Mouse (Mus musculus) limb, embryonic 13.5 days (tissue): ENCODE measurements around the gene Znrd1. TPM values are rescaled to one million over a fixed set of nuclear protein-coding genes. Genes with fewer than 3 reads are reported as not detected.
"Not testable (repeated sequence)": the region's sequence is repeated elsewhere in the genome, so short reads cannot be mapped to it uniquely, and the experiment has no call there.

Experiments
- ATAC-seq: fragments of 200-750 bp; cut with Nextera tagmentation; 2 replicates; pipeline ENCODE4 v1.8.0; 2017; ENCODE audit warnings: low read depth, moderate number of reproducible peaks, moderate TSS enrichment; ENCODE audit not compliant: low FRiP score
- H3K27ac ChIP-seq: fragments of 300-500 bp; sonication (generic); 2 replicates; pipeline ENCODE4 v1.5.1; 2015; ENCODE audit warnings: inconsistent platforms, mild to moderate bottlenecking, moderate library complexity
- H3K27me3 ChIP-seq: fragments of 300-500 bp; sonication (generic); 2 replicates; pipeline ENCODE4 v1.6.1; 2015; ENCODE audit warnings: mild to moderate bottlenecking, inconsistent platforms
- H3K36me3 ChIP-seq: fragments of 300-500 bp; sonication (generic); 2 replicates; pipeline ENCODE4 v1.6.1; 2015; ENCODE audit warnings: inconsistent platforms, mild to moderate bottlenecking, moderate library complexity
- H3K4me1 ChIP-seq: fragments of 300-500 bp; sonication (generic); 2 replicates; pipeline ENCODE4 v1.6.1; 2015; ENCODE audit warnings: inconsistent platforms
- H3K4me2 ChIP-seq: fragments of 300-500 bp; sonication (generic); replicated peaks from 2 replicates; pipeline ENCODE4 v1.6.1; 2015; ENCODE audit warnings: inconsistent platforms, mild to moderate bottlenecking, moderate library complexity
- H3K4me3 ChIP-seq: fragments of 300-500 bp; sonication (generic); 2 replicates; pipeline ENCODE4 v1.5.1; 2015; ENCODE audit warnings: moderate library complexity, mild to moderate bottlenecking, inconsistent platforms
- H3K9ac ChIP-seq: fragments of 300-500 bp; sonication (generic); 2 replicates; pipeline ENCODE4 v1.6.1; 2015; ENCODE audit warnings: mild to moderate bottlenecking, inconsistent platforms
- H3K9me3 ChIP-seq: fragments of 300-500 bp; sonication (generic); 2 replicates; pipeline ENCODE4 v1.6.1; 2016; ENCODE audit warnings: inconsistent platforms
- WGBS: fragments of 180-500 bp; shearing (Covaris S2); methylation state at CpG from one replicate; pipeline ENCODE4 v1.1.7; 2015; 5-methylcytosine and 5-hydroxymethylcytosine counted together
- polyA plus RNA-seq: library from polyadenylated mRNA; unstranded; fragments of >200 nt; fragmentation: Nextera tagmentation; extraction: Ambion mirVana; gene quantifications from 2 replicates; pipeline ENCODE4 v1.2.1, GENCODE M21; 2015

Gene Znrd1
- 111 and 117 TPM in 2 replicates for polyA plus RNA-seq

- H3K4me3 ChIP-seq, result peak within 1 kb of the TSS; percentile 76
- under 1% methylated on average over 46 of the region's 46 CpGs for WGBS
- peak within 1 kb of the TSS; percentile 83 for H3K9ac ChIP-seq
- no peaks in the 10 kb centered on the region for H3K9me3 ChIP-seq
- H3K27ac ChIP-seq, result peak within 1 kb of the TSS; percentile 80; the same call in 1 of the 2 replicates
- ATAC-seq, result peak; percentile 99
- peaks cover 15% of the 10 kb centered on the region for H3K4me1 ChIP-seq
- H3K4me2 ChIP-seq, result peak within 1 kb of the TSS; percentile 83
- H3K36me3 ChIP-seq, result peaks cover 26% of the 10 kb centered on the region
- H3K27me3 ChIP-seq, result no peaks in the 10 kb centered on the region
Observed at GRCm38 (mm10) chr17:36957999-36958743, at the start of gene Znrd1, which contains the start of gene Znrd1as. TSS of gene Znrd1 (minus strand) at chr17:36958559. TSS of gene Znrd1as (plus strand) at chr17:36958592.

DNA sequence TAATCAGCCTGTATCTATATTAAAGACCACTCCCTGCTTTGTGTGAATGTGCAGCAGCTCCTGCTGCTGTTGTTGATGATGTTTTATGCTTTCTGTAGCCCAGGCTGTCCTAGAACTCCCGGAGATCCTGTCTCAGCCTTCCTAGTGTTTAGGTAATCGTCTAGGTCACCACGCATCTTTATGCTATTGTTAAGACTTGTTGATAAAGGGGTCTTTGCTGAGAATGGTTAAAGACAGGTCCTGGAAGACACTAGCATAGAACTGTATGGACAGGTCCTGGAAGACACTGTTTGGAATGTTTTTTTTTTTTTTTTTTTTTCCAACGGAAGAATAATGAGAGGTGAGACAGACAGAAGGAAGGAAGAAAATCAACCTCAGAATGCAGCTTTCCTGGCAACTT, 45.0 kb upstream of the Znrd1 start:
- Histone ChIP-seq H3K36me3 (peaks cover 33% of the 10 kb centered on the region), H3K9ac (peak overlapping the region; percentile 95), H3K27me3 (no peaks in the 10 kb centered on the region), H3K4me2 (peak overlapping the region; percentile 78), H3K4me1 (peaks cover 14% of the 10 kb centered on the region), H3K27ac (peak overlapping the region; percentile 94; the same call in 1 of the 2 replicates), H3K4me3 (peak overlapping the region; percentile 81), H3K9me3 (no peaks in the 10 kb centered on the region)
- ATAC-seq, result no peak
- 47% methylated on average over 4 of the region's 4 CpGs for WGBS

- Histone ChIP-seq H3K9me3 (no peaks in the 10 kb centered on the region), H3K4me2 (peak overlapping the region; percentile 78), H3K4me1 (peaks cover 14% of the 10 kb centered on the region), H3K27me3 (no peaks in the 10 kb centered on the region), H3K4me3 (peak overlapping the region; percentile 81), H3K27ac (peak overlapping the region; percentile 94), H3K36me3 (peaks cover 26% of the 10 kb centered on the region), H3K9ac (peak overlapping the region; percentile 95)
- ATAC-seq, result peak; percentile 92
- under 1% methylated on average over 49 of the region's 49 CpGs for WGBS
Observed at GRCm38 (mm10) chr17:37002364-37003330, 44.3 kb upstream of the Znrd1 start.

GRCm38 (mm10) chr17:37000863-37001262, 42.5 kb upstream of the Znrd1 start, which contains the start of gene Zfp57:
TSS of gene Zfp57 (plus strand) at chr17:37001163.
- peak within 1 kb of the TSS; percentile 81 for H3K4me3 ChIP-seq
- H3K9me3 ChIP-seq, result no peaks in the 10 kb centered on the region
- no peak within 1 kb of the TSS for H3K9ac ChIP-seq
- H3K27ac ChIP-seq, result no peak within 1 kb of the TSS; the same call in 1 of the 2 replicates
- WGBS, result 91% methylated on average over 7 of the region's 7 CpGs
- peaks cover 14% of the 10 kb centered on the region for H3K4me1 ChIP-seq
- peaks cover 9% of the 10 kb centered on the region for H3K36me3 ChIP-seq
- no peak for ATAC-seq
- H3K27me3 ChIP-seq, result no peaks in the 10 kb centered on the region
- peak within 1 kb of the TSS; percentile 78 for H3K4me2 ChIP-seq

GRCm38 (mm10) chr17:36998477-36998876, 40.1 kb upstream of the Znrd1 start:
- Histone ChIP-seq H3K36me3 (no peaks in the 10 kb centered on the region), H3K4me3 (no peak overlapping the region), H3K27ac (no peak overlapping the region), H3K9me3 (no peaks in the 10 kb centered on the region), H3K4me1 (peaks cover 8% of the 10 kb centered on the region), H3K27me3 (no peaks in the 10 kb centered on the region), H3K9ac (no peak overlapping the region), H3K4me2 (no peak overlapping the region)
- WGBS, result 82% methylated on average over 2 of the region's 2 CpGs
- no peak for ATAC-seq

GRCm38 (mm10) chr17:36997033-36997735, 38.8 kb upstream of the Znrd1 start:
- 28% methylated on average over 7 of the region's 7 CpGs for WGBS
- 0 out of 2 replicates have a peak, but pooled peaks have one; percentile 28 for ATAC-seq
- Histone ChIP-seq H3K36me3 (no peaks in the 10 kb centered on the region), H3K27ac (no peak overlapping the region), H3K9ac (no peak overlapping the region), H3K4me2 (no peak overlapping the region), H3K27me3 (no peaks in the 10 kb centered on the region), H3K4me1 (peaks cover 3% of the 10 kb centered on the region; the same call in 1 of the 2 replicates), H3K9me3 (no peaks in the 10 kb centered on the region), H3K4me3 (no peak overlapping the region)

- Histone ChIP-seq H3K4me1 (no peaks in the 10 kb centered on the region), H3K4me3 (no peak overlapping the region), H3K9me3 (no peaks in the 10 kb centered on the region), H3K4me2 (no peak overlapping the region), H3K36me3 (no peaks in the 10 kb centered on the region), H3K9ac (no peak overlapping the region), H3K27ac (no peak overlapping the region), H3K27me3 (no peaks in the 10 kb centered on the region)
- WGBS, result 69% methylated on average over 3 of the region's 3 CpGs
- no peak for ATAC-seq
Observed at GRCm38 (mm10) chr17:36995448-36995847, 37.1 kb upstream of the Znrd1 start.

DNA sequence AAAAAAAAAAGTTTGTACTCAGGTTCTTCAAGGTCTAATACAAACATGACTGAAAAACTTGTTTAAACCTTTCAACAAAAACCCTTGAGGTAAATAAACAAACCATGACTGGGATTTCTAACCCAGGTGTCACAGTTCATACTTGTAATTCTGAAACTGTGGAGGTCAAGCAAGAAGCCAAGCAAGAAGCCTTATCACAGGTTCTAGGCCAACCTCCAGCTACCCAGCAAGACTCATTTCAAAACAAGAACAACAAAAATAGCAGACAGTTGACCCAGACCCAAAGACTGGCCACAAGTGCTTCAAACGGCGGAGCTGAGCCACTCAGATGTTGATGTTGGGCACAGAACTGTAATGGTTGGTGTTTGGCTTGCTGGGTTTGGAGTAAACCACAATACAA, 36.2 kb upstream of the Znrd1 start:
- no peaks in the 10 kb centered on the region for H3K9me3 ChIP-seq
- peaks cover 5% of the 10 kb centered on the region for H3K27me3 ChIP-seq
- H3K4me2 ChIP-seq, result no peak overlapping the region
- H3K4me1 ChIP-seq, result no peaks in the 10 kb centered on the region
- H3K4me3 ChIP-seq, result no peak overlapping the region
- no peak for ATAC-seq
- WGBS, result 78% methylated on average over 2 of the region's 2 CpGs
- no peaks in the 10 kb centered on the region for H3K36me3 ChIP-seq
- H3K9ac ChIP-seq, result no peak overlapping the region
- H3K27ac ChIP-seq, result no peak overlapping the region

DNA sequence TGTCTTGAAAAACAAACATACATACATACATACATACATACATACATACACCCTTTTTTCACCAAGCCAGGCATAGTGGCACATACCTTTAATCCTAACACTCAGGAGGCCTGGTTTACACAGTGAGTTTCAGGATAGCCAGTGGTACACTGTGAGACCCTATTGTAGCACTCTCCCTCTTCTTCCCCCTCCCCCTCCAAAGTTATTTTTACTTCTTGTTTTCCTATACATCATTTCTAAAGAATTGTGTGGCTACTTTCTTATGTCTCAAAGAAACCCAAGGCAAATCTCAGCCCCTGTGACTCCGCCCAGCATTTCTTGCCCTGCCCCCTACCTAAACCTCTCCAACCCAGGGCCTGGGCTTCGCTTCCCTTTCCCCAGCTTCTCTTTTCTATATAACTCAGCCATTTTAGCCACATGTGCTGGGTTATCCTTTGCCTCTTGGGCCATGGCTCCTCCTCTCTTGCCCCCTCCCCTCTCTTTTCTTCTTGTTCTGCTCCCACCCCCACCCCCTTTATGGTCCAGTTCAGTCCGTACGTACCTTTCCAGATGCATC, 35.5 kb upstream of the Znrd1 start:
- ATAC-seq, result no peak
- Histone ChIP-seq H3K9ac (no peak overlapping the region), H3K36me3 (no peaks in the 10 kb centered on the region), H3K4me3 (no peak overlapping the region), H3K4me1 (0 out of 2 replicates have a peak, but pooled peaks cover under 1% of the 10 kb centered on the region), H3K27ac (no peak overlapping the region), H3K9me3 (no peaks in the 10 kb centered on the region), H3K27me3 (peaks cover 12% of the 10 kb centered on the region), H3K4me2 (no peak overlapping the region)
- WGBS, result 82% methylated on average over 4 of the region's 4 CpGs

- ATAC-seq, result no peak
- Histone ChIP-seq H3K9me3 (no peaks in the 10 kb centered on the region), H3K27ac (no peak overlapping the region), H3K9ac (no peak overlapping the region), H3K4me1 (0 out of 2 replicates have a peak, but pooled peaks cover 7% of the 10 kb centered on the region), H3K4me2 (no peak overlapping the region), H3K4me3 (no peak overlapping the region), H3K27me3 (peaks cover 25% of the 10 kb centered on the region), H3K36me3 (no peaks in the 10 kb centered on the region)
- WGBS, result 58% methylated on average over 3 of the region's 3 CpGs
Observed at GRCm38 (mm10) chr17:36992336-36993104, 34.2 kb upstream of the Znrd1 start.

DNA sequence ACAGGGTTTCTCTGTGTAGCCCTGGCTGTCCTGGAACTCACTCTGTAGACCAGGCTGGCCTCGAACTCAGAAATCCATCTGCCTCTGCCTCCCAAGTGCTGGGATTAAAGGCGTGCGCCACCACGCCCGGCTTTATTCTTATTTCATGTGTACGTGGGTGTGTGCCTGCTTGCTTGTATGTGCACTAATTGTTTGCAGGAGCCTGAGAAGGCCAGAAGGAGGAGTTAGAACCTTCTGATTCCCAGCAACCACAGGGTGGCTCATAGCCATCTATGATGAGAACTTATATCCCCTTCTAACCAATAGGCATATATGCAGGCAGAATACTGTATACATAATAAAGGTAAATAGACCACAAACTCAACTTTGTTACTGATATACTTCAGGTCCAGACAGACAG, 32.3 kb upstream of the Znrd1 start:
- not testable (repeated sequence) for H3K4me2 ChIP-seq, H3K27ac ChIP-seq, H3K4me1 ChIP-seq, H3K36me3 ChIP-seq, ATAC-seq, H3K9ac ChIP-seq, H3K9me3 ChIP-seq, H3K4me3 ChIP-seq
- peaks cover 37% of the 10 kb centered on the region for H3K27me3 ChIP-seq
- 88% methylated on average over 6 of the region's 6 CpGs for WGBS
